Mouse (Mus musculus): ENCODE results near the gene Itm2c. TPM values are rescaled to one million over a fixed set of nuclear protein-coding genes. Genes with fewer than 3 reads are reported as not detected.
A peak's percentile ranks its signal among the peaks of the same experiment; 100 is the strongest.

The Itm2c gene
- polyA plus RNA-seq (2011; ENCODE audit: insufficient read length, low read depth, missing spikeins) = 221 and 233 TPM in 2 replicates

DNA sequence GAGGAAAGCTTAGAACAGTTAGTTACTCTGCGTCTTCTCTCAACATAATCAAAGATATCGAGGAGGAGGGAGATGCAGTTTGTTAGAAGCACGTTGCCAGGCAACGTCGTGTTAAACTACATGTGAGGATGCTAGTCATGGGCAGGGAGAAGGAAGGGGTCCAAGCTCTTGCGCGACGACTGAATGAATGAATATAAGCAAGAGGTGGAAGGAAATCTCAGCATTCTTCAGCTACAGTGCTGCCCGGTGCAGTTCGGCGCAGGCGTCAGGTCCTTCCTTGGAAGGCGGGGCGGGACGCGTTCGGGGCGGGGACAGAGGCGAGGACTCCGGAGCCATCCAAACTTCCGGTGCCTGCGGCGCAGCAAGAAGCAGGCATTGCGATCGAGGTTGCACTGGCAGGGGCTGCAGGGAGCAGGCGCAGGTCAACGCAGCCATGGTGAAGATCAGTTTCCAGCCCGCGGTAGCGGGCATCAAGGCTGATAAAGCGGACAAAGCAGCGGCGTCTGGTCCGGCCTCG is at the start of gene Itm2c:
Gene Itm2c, plus strand, starts transcription at position 51 of the 517 bp plus-strand sequence.
- Histone ChIP-seq H3K27ac (ENCODE audit: insufficient read depth, low read length) (peak within 1 kb of the TSS; percentile 71), H3K4me3 (ENCODE audit: insufficient read depth, low read length) (peak within 1 kb of the TSS; percentile 96), H3K4me1 (ENCODE audit: control insufficient read depth, insufficient read depth, low read length) (peaks cover 5% of the 10 kb centered on the region; the same call in 1 of the 2 replicates)
- peak; percentile 85 for TF ChIP-seq POLR2A (IDR thresholded peaks at IDR 0.05; ENCODE audit: low read depth, low read length)
- TF ChIP-seq CTCF (IDR thresholded peaks at IDR 0.05; ENCODE audit: borderline replicate concordance, insufficient read depth, low read length) = no peak

DNA sequence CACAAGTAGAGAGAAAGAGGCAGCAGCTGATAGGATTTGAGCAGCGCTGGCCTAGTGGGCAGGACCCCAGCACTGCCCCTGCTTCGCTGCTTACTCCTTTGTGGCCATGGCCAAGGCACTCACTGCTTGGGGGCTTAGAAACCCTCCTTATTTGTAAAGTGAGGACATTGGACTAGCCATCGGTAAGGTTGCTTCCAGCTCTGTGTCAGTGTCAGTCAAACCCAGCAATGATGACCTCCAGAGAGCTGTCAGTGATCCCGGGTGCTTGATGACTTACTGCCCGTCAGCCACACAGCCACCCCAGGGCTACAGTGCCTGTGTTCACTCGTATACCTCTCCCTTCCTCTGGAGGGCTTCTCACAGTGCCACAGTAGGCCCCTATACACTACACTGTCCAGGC is 49.1 kb upstream of the Itm2c start:
- Histone ChIP-seq H3K4me1 (ENCODE audit: control insufficient read depth, insufficient read depth, low read length) (no peaks in the 10 kb centered on the region), H3K27ac (ENCODE audit: insufficient read depth, low read length) (no peak overlapping the region), H3K4me3 (ENCODE audit: insufficient read depth, low read length) (no peak overlapping the region)
- no peak for TF ChIP-seq CTCF (IDR thresholded peaks at IDR 0.05; ENCODE audit: borderline replicate concordance, insufficient read depth, low read length)
- no peak for TF ChIP-seq POLR2A (IDR thresholded peaks at IDR 0.05; ENCODE audit: low read depth, low read length)

DNA sequence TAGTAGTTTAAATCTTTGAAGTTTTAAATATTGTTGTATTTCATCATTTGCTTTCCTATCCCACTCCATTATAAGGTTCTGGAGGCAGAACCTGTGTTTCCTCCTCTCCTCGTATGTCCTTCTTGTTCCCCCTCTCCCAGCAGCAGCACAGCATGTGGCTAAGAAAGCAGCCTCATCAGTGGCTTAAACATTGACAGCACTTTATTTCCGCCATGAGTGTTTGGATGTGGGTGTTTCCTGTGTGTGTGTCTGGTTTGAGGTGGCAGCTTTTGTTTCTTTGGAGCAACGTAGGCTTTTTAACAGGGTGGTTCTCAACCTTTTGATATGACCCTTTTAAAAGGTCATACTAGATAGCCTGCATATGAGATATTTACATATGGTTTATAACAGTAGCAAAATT is 48.6 kb upstream of the Itm2c start:
- no peak overlapping the region for H3K27ac ChIP-seq (ENCODE audit: insufficient read depth, low read length)
- H3K4me3 ChIP-seq (ENCODE audit: insufficient read depth, low read length) = no peak overlapping the region
- H3K4me1 ChIP-seq (ENCODE audit: control insufficient read depth, insufficient read depth, low read length) = no peaks in the 10 kb centered on the region
- TF ChIP-seq CTCF (IDR thresholded peaks at IDR 0.05; ENCODE audit: borderline replicate concordance, insufficient read depth, low read length) (no peak), POLR2A (IDR thresholded peaks at IDR 0.05; ENCODE audit: low read depth, low read length) (no peak)

DNA sequence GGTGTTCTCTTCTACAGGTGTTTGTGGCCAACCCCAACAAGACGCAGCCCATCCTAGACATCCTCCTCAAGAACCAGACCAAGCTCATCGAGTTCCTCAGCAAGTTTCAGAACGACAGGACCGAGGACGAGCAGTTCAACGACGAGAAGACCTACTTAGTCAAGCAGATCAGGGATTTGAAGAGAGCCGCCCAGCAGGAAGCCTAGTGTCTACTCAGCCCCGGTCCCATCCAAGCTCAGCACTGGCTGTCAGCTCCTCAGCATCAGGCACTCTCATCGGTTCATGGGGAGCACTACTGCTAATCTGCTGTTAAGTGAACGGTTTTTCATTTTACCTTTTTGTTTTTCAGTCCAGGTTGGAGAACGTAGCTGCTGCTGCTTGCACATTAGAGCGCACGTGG is 45.1 kb upstream of the Itm2c start:
- no peak overlapping the region for H3K27ac ChIP-seq (ENCODE audit: insufficient read depth, low read length)
- no peaks in the 10 kb centered on the region for H3K4me1 ChIP-seq (ENCODE audit: control insufficient read depth, insufficient read depth, low read length)
- TF ChIP-seq CTCF (IDR thresholded peaks at IDR 0.05; ENCODE audit: borderline replicate concordance, insufficient read depth, low read length) (no peak), POLR2A (IDR thresholded peaks at IDR 0.05; ENCODE audit: low read depth, low read length) (no peak)
- no peak overlapping the region for H3K4me3 ChIP-seq (ENCODE audit: insufficient read depth, low read length)

DNA sequence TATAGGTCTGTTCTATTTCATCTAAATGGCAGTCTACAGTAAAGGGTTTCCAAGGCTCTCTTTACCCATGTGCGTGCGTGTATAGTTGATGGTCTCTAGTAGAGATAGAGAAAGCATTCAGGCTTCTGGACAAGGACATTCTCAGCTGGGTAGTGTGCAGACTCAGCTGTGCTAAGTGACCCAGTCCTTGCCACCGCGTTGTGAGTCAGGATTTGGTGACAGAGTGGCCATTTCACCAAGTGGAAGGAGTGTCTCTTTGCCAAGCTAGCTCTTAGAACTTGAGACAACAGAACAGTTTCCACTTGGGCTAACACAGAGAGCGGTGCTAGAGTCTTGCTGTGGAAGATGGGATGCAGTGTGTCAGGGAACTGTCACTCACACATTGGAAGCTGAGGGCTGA is 43.2 kb upstream of the Itm2c start:
- no peak overlapping the region for H3K4me3 ChIP-seq (ENCODE audit: insufficient read depth, low read length)
- TF ChIP-seq CTCF (IDR thresholded peaks at IDR 0.05; ENCODE audit: borderline replicate concordance, insufficient read depth, low read length) = no peak
- no peaks in the 10 kb centered on the region for H3K4me1 ChIP-seq (ENCODE audit: control insufficient read depth, insufficient read depth, low read length)
- no peak overlapping the region for H3K27ac ChIP-seq (ENCODE audit: insufficient read depth, low read length)

DNA sequence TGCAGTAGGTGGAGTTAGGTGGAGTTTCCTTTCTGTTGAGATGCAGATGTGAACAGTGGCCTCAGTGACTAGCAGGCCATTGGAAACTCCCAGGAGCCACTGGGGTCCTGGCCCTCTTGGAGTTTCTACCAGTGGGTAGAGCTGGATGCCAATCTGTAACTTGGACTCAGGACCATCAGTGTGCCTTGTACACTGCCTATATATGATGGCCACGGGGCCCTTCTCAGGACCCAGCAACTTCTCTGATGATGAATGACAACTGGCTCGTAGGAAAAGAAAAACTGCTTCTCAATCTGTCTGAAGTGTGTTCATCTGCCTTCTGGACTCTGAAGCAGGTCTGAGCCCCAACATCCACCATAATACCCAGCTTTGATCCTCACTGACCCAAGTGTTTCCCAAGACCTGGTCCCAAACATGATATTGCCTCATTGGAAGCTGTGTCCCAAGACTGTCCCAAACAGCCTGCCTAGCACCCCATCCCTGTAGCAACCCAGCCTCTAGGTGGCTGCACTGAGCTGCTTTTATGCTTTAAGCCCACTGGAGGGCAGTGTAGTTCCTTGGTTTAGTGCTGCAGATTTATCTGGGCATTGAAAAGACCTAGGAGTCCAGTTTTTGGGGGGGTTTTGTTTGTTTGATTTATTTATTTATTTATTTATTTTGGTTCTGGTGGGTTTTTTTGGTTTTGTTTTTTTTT is 40.9 kb upstream of the Itm2c start:
- Histone ChIP-seq H3K4me1 (ENCODE audit: control insufficient read depth, insufficient read depth, low read length) (no peaks in the 10 kb centered on the region), H3K4me3 (ENCODE audit: insufficient read depth, low read length) (no peak overlapping the region), H3K27ac (ENCODE audit: insufficient read depth, low read length) (no peak overlapping the region)
- TF ChIP-seq POLR2A (IDR thresholded peaks at IDR 0.05; ENCODE audit: low read depth, low read length) = no peak
- peak; percentile 91 for TF ChIP-seq CTCF (IDR thresholded peaks at IDR 0.05; ENCODE audit: borderline replicate concordance, insufficient read depth, low read length)

DNA sequence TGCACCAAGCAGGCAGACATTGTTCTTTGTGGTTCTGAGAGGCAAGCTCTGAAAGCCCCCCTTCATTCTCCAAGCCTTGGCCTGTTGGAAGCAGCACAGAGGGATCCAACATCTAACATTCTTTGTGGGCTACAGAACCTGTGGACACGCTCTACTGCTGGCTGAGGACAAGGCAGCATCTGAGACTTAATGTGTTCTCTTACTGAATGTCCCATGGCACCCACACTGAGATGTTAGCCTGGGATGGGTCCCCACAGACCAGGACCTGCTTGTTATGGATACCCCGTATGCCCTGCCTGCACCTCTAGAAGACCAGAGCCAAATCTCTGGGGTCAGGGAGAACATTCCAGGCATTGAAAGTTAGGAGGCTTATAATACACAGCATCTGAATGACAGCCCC is 40.2 kb upstream of the Itm2c start:
- Histone ChIP-seq H3K4me1 (ENCODE audit: control insufficient read depth, insufficient read depth, low read length) (no peaks in the 10 kb centered on the region), H3K4me3 (ENCODE audit: insufficient read depth, low read length) (no peak overlapping the region), H3K27ac (ENCODE audit: insufficient read depth, low read length) (no peak overlapping the region)
- TF ChIP-seq POLR2A (IDR thresholded peaks at IDR 0.05; ENCODE audit: low read depth, low read length) = no peak
- TF ChIP-seq CTCF (IDR thresholded peaks at IDR 0.05; ENCODE audit: borderline replicate concordance, insufficient read depth, low read length) = no peak

DNA sequence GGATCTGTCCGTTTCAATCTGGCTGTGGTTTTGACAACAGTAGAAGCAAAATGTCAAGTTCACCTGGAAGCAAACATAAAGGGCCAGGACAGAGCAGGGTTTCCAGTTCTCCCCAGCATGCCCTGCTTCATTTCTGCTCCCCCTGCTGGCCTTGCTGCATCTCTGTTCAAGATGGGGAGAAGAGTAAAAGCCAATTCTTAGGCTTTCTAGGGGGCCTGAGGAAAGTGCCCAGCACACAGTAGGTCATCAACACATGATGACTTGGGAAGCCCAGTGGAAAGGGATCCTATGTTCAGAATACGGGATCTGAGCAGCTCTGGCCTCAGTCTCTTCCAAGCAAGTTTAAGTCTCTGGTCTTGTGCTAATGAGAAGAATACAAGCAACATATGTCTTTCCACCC is 39.6 kb upstream of the Itm2c start:
- H3K27ac ChIP-seq (ENCODE audit: insufficient read depth, low read length) = no peak overlapping the region
- H3K4me3 ChIP-seq (ENCODE audit: insufficient read depth, low read length) = no peak overlapping the region
- no peaks in the 10 kb centered on the region for H3K4me1 ChIP-seq (ENCODE audit: control insufficient read depth, insufficient read depth, low read length)
- TF ChIP-seq CTCF (IDR thresholded peaks at IDR 0.05; ENCODE audit: borderline replicate concordance, insufficient read depth, low read length) = no peak
- TF ChIP-seq POLR2A (IDR thresholded peaks at IDR 0.05; ENCODE audit: low read depth, low read length) = no peak

DNA sequence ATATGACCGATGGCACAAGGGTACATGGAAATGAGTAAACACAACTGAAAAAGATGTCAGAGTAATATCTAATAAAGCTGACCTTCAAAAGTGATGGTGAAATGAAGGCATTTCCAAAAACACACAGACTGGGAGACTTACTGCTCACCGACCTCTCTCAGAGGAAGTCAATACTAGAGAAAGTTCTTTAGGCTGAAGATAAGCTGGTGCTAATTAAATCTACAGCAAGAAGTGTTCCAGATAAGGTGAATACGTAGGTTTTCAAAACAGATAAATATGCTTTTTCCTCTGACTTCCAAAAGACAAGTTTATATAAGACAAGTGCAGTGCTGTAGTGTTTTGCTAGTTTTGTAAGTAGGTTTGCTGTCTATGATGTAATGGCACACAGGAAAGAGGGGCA is 37.8 kb upstream of the Itm2c start:
- no peak overlapping the region for H3K27ac ChIP-seq (ENCODE audit: insufficient read depth, low read length)
- H3K4me3 ChIP-seq (ENCODE audit: insufficient read depth, low read length) = no peak overlapping the region
- TF ChIP-seq CTCF (IDR thresholded peaks at IDR 0.05; ENCODE audit: borderline replicate concordance, insufficient read depth, low read length) = no peak
- TF ChIP-seq POLR2A (IDR thresholded peaks at IDR 0.05; ENCODE audit: low read depth, low read length) = no peak
- H3K4me1 ChIP-seq (ENCODE audit: control insufficient read depth, insufficient read depth, low read length) = no peaks in the 10 kb centered on the region

DNA sequence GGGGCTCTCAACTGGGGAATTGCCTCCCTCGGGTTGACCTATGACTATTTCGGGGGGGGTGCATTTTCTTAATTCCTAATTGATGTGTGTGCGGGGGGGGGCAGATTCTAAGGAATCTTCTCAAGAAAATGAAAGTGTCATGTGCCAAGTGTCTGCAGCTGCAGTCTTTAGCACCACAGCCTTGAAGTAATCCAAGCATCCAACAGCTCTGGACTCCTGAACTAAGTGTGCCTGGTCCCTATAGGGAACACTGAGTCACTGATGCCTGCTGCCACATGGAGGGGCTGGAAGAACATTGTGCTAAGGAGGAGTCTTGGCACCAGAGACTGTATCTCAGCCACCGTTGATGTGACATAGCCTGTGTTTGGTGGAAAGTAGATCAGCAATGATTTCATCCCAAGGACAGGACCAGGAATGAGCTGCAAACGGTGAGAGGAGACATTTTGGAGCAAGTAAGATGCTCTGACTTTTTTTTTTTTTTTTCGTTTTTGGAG is 36.8 kb upstream of the Itm2c start:
- TF ChIP-seq CTCF (IDR thresholded peaks at IDR 0.05; ENCODE audit: borderline replicate concordance, insufficient read depth, low read length) (no peak), POLR2A (IDR thresholded peaks at IDR 0.05; ENCODE audit: low read depth, low read length) (no peak)
- Histone ChIP-seq H3K4me1 (ENCODE audit: control insufficient read depth, insufficient read depth, low read length) (no peaks in the 10 kb centered on the region), H3K27ac (ENCODE audit: insufficient read depth, low read length) (no peak overlapping the region), H3K4me3 (ENCODE audit: insufficient read depth, low read length) (no peak overlapping the region)

Measured in embryonic fibroblast, embryonic 13.5 days (primary cell).